Mouse (Mus musculus) lung, postnatal 0 days (tissue): ENCODE data around the gene Flcn.

Source experiments
- CTCF ChIP-seq: IDR thresholded peaks from 2 replicates; pipeline ENCODE4 v1.5.1; 2016; ENCODE audit warnings: antibody characterized with exemption, mild to moderate bottlenecking
- EP300 ChIP-seq: IDR thresholded peaks from 2 replicates; pipeline ENCODE4 v1.6.1; 2016; ENCODE audit warnings: antibody characterized with exemption, mild to moderate bottlenecking, control low read depth

DNA sequence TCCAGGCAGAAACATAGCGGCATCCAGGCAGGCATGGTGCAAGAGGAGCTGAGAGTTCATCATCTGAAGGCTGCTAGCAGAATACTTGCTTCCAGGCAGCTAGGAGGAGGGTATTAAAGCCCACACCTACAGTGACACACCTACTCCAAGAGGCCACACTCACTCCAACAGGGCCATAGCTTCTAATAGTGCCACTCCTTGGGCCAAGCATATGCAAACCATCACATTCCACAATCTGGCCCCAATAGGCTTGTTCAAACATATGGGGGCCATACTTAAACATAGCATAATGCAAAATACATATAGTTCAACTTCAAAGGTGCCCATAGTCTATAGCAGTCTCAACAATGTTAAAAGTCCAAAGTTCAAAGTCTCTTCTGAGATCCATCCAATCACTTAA lies 20.5 kb downstream of the Flcn start:
- TF ChIP-seq CTCF (no peak), EP300 (no peak)
